Mouse (Mus musculus) monocyte, adult 5-6 weeks (primary cell): ENCODE results near the gene Igsf8. TPM values are rescaled to one million over a fixed set of nuclear protein-coding genes. Genes with fewer than 3 reads are reported as not detected.
A peak's percentile ranks its signal among the peaks of the same experiment; 100 is the strongest.

ENCODE experiments used
- ATAC-seq: fragments of 153-309, 156-312 bp; replicated peaks from 2 replicates; pipeline ENCODE4 v1.8.0; 2017; ENCODE audit warnings: mild to moderate bottlenecking; ENCODE audit not compliant: low TSS enrichment, insufficient number of reproducible peaks, severe bottlenecking, poor library complexity, low FRiP score
- total RNA-seq: library from RNA; stranded (forward); fragments of 200-1000, 200-491, 200-594 nt; gene quantifications from 3 replicates; pipeline ENCODE4 v1.2.3, GENCODE M21; 2017

The Igsf8 gene
- total RNA-seq, 1 experiment from 2014 or later = 18.8 TPM

DNA sequence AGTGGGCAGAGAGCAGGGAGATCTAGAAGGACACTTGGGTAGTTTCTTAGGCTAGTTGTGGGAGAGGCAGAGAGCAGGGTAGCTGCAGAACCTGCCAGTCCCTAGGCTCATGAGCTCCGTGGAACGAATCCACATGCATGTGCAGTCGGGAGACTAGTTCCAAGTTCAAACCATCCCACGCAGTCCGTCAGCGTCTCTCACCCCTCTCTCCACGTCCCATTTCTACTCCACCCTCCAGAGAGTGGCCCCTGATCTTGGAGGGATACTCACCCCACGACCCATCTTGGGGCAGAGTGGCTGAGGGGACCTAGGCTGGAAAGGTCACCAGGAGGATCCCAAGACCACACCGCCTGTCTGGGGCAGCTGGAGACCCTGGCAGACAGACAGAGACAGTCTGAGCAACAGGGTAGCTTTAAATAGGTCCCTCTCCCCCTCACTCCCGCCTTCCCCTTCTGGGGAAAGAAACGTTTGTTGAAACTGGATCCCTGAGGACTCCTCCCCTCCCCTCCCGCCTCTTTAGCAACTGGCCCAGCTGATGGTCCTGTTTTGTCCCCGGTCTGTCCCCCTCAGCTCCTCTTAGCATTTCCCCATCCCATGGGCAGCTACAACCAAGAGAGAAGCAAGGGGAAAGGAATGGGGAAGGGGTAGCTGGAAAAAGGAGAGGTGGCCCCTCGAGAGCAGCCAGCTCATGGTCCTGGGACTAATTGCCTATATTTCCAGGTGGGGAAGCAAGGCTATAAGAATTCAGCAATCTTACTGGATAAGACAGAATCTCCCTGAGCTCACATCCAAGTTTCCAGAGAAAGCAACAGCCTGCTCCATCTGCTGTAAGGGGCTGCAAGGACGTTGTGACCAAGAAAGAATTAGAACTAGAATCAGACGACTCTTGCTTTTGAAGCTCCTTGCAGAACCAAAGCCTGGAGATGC, 36.4 kb downstream of the Igsf8 start, which contains the start of gene Atp1a2:
Gene Atp1a2 (minus strand): TSS at position 454 of the 927 bp plus-strand sequence.
- ATAC-seq = no peak

DNA sequence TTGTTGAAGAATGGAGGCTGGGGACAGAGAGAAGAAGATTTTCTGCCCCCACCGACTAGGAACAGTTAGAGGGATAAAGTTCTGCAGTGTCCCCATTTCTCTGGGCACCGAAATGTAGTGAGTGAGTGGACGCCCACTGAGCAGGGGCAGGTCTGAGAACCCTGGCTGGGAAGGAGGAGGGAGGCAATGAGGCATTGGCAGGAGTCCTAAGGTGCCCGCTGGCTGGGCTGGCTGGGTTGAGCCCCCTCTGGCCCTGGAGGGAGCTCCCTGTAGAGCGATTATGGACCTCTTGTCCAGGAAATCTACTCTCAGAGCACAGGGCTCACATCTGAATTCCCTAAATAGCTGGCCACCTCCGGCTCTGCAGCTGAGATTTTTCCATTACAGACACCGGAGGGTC, 38.1 kb downstream of the Igsf8 start:
- ATAC-seq = no peak

DNA sequence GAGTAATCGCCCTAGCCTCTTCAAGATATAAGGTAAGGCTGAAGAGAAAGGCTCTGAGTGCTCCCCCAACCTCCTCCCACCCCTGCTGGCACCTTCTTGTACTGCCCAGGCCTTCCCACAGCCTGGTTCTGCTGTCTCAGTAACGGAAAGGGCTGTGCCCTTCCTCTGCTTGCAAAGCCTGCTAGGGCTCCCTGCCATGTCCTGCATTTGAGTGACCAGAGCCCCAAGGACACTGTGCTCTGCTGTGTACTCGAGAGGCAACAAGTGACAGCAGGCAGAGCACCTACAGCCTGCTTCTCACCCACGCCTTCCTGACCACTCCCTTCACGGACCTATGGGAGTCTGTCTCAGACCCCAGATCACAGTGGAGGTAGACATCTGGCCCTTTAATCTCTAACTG, 38.8 kb downstream of the Igsf8 start:
- ATAC-seq = no peak

- ATAC-seq = no peak
Observed at GRCm38 (mm10) chr1:172301180-172301579, 39.7 kb downstream of the Igsf8 start.

- ATAC-seq = no peak
Observed at GRCm38 (mm10) chr1:172302311-172302710, 40.9 kb downstream of the Igsf8 start.

GRCm38 (mm10) chr1:172302851-172303250, 41.4 kb downstream of the Igsf8 start:
- no peak for ATAC-seq

GRCm38 (mm10) chr1:172304443-172304842, 43.0 kb downstream of the Igsf8 start:
- no peak for ATAC-seq

DNA sequence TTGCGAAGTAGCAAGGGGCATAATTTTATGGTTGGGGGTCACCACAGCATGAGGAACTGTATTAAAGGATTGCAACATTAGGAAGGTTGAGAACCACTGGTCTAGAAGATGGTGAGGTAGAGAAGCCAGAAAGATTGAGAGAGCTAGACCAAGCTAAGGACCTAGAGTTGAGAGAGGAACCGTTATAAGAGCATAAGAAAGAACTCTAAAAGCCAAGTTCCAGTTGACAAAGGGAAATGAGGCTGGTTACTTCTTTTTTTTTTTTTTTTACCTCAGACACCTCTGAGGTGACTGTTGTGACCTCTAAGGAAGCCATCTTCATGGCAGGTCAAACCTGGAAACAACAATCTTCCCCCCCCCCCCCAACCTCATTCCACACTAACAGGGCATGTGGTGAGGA, 43.7 kb downstream of the Igsf8 start:
- no peak for ATAC-seq

DNA sequence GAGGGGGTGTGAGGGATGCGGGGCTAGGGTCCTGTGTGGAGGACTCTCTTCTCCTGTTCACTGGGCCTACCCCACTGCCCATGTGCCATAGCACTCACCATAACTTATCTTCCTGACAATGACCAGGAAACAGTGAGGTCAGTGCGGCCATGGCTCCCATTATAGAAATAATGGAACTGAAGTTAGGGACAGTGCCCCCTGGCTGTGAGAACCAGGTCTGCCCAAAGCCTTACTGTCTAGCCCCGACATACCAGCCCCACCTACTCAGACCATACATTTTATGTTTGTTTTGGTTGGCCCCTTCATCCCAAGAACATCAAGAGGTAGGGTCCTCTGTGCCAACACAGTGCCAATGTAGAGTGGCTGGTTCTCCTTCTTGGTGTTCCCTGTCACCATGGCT, 44.2 kb downstream of the Igsf8 start:
- ATAC-seq = no peak

- ATAC-seq = 0 out of 2 replicates have a peak, but pooled peaks have one; percentile 8
Observed at GRCm38 (mm10) chr1:172306196-172306595, 44.8 kb downstream of the Igsf8 start.

DNA sequence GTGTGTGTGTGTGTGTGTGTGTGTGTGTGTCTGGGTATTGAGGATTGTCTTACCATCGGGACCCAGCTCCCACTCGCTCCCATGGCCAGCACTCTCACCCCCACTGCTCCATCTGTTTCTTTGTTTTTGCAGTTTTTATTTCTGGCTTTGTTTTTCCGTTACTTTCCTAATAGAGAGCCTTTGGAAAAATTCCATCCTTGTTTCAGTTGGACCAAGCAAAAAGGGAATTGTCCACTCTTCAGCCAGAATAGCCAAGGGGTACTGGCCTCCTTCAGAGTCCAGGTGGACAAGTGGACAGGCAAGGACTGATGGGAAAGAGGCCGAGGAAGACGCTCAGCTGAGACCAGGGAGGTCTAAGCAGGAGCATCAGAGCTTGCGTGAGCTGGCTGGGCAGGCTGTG, 45.4 kb downstream of the Igsf8 start:
- ATAC-seq = no peak

DNA sequence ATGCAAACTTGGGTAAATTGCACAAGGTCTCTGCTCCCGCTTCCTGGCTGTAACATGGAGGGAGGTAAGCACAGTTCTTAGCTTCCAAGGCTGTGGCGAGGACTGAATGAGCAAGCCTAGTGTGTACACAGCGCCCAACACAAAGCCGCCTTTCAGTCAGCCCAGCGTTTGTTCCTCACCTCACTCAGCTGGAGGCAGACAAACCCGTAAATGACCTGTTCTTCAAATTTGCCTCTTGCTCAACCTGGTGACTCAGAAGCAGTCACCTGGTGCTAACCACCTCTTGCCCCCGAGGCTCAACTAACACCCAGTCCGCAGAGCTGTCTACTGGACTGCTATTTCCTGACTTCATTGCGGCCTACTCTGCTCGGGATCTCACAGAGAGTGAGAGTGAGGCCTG, 46.5 kb downstream of the Igsf8 start:
- no peak for ATAC-seq

DNA sequence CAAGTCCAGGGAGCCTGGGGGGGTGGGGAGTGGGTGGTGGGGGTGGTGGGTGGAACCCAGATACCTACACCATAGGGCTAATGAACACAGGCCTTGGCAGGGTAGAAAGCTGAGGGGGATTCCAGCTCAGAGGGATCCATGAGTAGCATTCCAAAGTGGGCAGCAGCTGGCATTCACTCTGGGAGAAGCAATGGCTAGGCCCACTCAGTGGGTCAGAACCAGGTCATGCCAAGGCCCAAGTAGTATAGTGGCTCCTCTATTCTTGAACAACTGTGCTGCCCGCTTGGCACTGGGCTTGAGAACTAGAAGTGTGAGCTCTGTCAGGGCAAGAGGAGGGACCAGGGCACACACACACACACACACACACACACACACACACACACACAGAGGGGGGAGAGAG, 47.0 kb downstream of the Igsf8 start:
- no peak for ATAC-seq

GRCm38 (mm10) chr1:172309699-172310398, 48.4 kb downstream of the Igsf8 start:
- peak; percentile 51 for ATAC-seq

DNA sequence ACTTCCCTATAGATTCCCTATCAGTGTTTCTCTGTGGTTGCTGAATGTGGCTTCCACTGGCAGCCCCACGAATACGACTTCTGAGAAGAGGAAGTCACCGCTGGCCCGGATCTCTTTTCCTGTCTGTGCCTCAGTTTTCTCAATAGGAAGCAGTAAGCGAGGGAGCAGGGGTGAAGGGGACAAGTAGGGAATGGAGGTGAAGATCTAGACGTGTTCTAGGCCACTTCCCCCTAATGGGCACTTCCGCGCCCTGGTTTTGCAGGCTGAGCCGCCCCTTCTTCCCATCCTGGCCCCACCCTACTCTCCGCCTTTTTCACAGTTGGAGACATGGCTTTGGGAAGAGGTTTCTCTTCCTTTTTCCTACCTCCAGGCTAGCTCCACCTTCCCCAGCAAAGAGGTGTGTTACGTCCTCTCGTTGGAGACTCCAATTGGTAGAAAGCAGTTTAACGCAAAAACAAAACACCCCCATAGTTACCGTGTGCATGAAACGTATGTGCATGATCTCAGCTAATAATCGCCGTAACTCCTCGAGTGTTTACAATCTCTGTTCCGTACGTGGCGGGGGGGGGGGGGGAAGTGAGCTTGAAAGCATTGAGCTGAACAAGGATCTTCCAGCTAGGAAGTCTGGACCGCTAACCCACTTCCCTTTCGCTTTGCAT, 49.9 kb downstream of the Igsf8 start:
- peak; percentile 6; the same call in 1 of the 2 replicates for ATAC-seq

- peak; percentile 13; the same call in 1 of the 2 replicates for ATAC-seq
Observed at GRCm38 (mm10) chr1:172311921-172312767, 50.7 kb downstream of the Igsf8 start.

DNA sequence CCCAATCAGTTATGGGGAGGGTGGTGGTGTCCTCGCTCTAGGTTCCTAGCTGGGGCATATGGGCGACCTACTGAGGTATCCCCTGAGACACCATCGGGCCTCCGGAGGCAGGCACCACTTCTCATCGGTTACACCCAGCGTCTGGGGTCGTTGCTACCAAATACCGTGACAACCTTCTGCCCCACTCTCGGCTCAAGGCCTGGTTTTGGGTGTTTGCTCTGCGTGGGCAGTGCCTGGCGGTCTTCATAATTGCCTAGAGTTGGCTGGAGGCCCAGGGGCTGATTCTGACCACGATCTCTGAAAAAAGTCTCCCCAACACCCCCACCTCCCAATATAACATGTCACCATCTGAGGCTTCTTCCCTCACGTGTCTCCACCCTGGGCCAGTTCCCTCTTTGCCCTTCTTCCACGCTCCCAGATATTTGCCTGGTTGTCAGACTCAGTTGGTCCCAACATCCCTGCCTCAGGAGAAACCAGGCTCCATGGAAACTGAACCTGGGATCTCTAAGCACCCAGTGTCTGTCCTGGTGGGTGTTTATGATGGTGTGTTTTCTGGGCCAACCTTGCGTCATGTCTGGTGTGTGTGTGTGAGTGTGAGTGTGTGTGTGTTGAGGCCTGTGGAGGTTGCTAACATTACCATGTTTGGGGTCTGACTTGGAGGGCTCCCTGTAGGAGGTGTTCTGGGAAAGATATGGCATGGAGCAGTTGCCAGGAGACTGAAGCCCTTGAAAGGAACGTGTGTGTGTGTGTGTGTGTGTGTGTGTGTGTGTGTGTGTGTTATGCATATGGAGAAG, 51.5 kb downstream of the Igsf8 start:
- no peak for ATAC-seq
